Mouse (Mus musculus) cerebellum, adult 18-20 months (tissue): ENCODE measurements around the gene St3gal5.
"Not testable (repeated sequence)": the region's sequence is repeated elsewhere in the genome, so short reads cannot be mapped to it uniquely, and the experiment has no call there.

ENCODE experiments used
- DNase-seq, 2 experiments: peaks; one replicate each; pipeline ENCODE4 v3.0.0; 2021

The St3gal5 gene

DNA sequence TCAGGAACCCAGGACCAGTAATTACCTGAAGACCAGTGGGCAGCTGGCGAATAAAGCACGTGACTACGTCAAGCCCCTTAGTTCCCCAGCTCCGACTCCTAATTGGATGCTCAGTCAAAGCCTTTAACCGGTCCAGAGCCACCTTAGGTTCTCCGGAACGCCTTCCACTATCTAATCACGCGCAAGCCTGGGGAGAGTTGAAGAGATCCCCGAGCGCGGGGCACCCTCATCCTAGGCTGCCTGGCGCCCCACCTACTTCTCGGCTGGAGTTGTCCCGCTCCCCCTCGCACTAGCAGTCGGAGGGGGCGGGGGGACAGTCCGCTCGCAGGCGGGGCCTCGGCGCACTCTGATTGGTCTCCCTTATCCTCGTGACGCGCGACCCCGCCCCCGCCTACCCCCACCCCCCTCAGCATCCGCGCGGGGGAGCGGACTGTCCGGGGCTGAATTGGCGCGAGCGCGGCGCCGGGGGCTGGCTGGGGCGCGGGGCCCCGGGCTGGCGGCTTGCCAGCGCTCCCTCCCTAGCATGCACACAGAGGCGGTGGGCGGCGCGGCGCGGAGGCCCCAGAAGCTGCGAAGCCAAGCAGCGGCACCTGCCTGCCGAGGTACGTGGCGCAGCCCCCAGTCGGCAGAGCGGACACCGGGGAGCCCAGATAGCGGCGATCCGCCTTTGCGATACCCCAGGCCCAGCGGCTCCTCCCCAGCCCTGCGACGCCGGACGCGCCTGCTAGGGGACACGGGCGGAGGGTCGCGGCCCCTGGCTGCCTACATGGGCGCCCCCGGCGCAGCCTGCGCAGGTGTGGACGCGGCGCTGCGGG, at the start of gene St3gal5:
St3gal5 (plus strand) TSS at position 412 of the 815 bp plus-strand sequence.
- peak; percentile 93 to 94 for DNase-seq

DNA sequence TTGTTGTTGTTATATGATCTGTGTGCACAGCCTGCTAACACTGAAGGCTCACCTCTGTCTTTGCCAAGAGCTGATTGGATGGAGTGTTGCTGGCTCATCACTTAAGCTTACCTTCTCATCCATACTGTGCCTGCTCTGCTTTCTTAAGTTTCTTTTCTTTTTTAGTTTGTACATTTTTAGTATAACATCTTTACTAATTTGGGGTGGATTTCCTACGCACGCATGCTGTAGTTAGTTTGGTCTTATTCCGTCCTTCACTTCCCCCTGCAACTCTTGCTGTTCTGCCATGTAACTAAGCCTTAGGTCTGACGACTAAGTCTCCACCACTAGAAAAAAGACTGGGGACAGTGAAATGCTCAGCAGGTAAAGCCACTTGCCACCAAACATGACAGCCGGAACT, 48.7 kb upstream of the St3gal5 start:
- DNase-seq, result no peak

DNA sequence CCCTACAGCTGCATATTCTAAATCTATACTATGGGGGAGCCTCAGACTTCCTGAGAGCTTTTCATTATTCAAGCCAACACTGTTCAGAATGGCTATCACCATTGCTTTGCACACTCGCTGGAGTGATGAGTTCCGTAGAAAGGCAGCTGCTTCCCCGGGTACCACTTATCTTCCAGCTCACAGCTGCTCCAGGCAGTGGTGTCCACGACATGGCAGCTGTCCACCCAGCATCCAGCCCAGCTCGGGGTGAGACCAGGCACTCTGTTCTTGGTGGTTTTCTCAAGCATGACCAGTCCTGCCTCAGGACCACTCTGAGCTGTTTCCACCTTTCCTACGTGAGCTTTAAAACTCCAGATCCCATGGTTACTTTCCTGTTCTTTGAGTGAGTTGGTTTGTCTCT, 47.5 kb upstream of the St3gal5 start:
- DNase-seq, result no peak

DNA sequence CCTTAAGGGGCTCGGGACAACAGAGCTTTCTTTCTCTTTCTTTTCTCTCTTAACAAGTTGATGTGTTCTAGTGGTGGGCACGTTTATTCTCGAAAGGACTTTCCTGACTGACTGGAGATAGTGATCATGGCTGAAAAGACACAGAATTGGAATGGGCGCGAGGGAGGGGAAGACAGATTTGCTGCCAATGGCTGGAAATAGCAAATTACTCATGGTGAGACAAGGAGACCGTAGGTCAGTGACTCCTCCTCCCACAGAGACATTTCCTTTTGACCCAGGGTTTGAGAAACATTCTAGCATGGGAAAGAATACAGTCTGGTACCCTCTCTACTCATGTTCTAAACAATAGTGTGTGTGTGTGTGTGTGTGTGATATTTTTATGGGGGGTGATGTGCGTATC, 46.6 kb upstream of the St3gal5 start:
- DNase-seq, result no peak

DNA sequence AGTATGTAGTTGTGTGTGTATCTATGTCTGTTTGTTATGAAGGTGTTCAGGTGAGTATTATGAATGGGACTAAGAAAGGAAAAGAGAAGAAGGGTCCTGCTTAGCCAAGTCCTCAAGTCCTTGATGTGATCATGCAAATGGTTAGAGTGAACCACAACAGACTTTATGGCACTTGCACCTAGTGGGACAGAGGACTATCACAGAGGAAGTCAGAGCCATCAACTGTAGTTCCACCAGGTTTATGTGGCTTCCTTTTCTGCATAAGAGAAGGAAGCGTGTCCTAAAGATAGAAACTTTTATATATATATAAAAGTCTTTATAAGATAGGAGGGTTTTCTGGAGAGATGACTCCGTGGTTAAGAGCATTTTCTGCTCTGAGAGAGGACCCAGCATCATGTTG, 46.1 kb upstream of the St3gal5 start:
- DNase-seq, result no peak

DNA sequence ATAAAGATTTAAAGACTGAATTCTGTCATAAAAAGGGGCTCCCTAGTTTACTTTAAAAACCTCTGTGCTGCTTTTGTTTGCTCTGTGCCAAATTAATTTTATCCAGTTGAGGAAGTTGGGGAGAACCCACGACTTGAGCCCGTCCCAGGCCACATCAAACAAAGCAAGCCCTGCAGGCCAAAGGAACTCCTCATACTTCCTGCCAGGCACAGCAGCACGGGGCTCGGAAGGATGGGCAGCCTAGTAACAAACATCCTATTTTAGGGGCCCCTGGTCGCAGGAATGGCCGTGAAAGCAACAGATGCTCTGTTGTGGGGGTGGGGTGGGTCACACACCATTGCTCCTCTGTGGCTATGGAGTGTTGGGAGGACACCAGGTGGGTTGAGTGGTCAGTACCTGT, 45.6 kb upstream of the St3gal5 start:
- DNase-seq, result no peak

DNA sequence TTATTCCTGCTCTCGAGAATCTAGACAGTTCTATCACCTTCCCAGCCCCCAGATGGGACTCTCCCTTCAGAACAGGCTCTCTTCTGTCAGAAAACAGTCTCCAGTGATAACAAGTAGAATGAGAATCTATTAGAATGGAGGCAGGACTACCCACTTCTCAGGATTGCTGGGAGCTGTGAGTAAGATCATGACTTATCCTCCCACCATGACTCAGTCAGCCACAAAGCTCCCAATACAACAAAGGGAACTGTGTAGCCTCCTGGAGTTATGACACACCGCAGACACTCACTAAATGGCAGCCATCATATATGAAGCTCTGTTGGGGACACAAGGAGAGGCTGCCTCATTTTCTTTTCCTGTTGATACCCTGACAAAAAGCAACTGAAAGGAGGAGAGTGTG, 40.8 kb upstream of the St3gal5 start:
- DNase-seq, result no peak

DNA sequence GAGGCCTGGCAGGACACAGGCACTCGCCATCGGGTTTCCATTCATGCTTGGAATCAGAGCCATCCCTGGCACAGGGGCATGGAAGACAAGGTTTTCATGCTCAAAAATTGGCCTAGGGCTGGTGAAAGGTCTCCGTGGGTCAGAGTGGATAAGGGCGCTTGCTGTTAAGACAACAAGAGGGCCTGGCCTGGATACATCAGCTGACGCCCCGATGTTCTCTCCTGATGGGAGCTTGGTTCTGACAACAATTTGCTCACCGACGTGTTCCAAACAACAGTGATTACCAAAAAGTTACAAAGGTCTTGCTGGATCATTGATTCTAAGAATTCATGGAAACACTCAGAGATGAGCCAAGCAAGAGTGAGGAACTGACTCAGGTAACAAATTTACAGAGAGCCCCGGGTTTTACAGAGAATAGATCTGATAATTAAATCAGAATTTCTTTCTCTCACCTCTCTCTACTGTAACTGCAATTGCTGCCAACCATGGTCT, 38.9 kb upstream of the St3gal5 start:
- DNase-seq, result no peak

DNA sequence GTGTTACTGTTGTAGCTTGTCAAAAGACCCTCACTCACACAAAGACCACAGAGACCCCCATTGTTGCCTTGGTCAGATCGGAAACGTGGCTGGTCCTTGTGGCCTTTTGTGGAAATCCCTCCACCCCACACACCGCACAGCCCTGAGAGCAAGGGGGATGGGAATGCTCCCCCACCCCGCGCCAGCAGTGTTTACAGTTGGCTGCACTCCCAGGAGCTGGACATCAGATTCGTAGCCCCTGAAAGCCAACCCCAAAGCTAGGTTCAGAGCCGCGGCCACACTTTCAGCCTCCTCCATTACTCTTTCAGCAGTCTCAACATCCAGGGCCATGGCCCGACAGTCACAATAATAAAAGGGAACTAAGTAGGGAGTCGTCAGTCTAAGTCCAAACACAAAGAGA, 36.7 kb upstream of the St3gal5 start:
- DNase-seq, result not testable (repeated sequence)

DNA sequence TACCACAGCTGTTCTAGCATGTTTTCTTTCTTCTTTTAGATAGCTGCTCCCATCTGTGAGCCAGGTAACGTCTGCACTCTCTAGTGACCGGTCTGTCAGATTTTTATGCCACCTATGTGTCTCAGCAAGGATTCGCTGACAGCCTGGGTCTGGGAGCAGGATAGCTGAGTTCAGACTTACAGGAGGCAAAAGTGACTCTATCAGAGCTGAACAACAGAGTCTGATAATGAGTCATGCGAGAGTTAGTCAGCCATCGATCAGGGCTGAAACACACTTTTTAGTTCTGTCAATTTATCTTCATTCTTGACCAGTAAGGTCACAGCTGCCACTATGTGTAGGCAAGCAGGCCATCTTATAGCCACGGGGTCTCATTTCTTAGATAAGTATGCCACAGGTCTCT, 33.7 kb upstream of the St3gal5 start:
- no peak for DNase-seq

DNA sequence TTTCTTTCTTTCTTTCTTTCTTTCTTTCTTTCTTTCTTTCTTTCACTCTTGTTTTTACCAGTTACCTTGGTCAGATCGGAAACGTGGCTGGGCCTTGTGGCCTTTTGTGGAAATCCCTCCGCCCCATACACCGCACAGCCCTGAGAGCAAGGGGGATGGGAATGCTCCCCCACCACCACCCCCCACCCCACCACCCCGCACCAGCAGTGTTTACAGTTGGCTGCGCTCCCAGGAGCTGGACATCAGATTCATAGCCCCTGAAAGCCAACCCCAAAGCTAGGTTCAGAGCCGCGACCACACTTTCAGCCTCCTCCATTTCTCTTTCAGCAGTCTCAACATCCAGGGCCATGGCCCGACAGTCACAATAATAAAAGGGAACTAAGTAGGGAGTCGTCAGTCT, 31.4 kb upstream of the St3gal5 start:
- DNase-seq, result no peak

DNA sequence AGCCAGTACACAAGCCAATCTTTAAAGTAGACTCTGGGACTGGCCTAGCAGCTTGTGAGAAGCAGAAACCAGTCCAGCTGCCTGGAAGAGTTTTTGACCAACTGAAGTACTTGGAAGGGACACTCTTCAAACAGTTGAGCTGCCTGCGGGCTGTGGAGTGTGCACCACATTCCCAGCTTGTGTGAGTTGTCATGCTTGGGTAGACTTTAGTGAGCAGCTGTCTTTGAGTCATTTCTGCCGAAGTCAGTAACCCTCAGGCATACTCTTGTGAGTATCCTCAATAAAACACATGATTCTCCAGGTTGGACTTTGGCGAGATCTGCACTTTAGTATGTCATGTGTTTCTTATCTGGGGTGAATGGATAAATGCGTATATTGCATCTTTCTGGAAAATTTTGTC, 29.0 kb upstream of the St3gal5 start:
- DNase-seq, result no peak

DNA sequence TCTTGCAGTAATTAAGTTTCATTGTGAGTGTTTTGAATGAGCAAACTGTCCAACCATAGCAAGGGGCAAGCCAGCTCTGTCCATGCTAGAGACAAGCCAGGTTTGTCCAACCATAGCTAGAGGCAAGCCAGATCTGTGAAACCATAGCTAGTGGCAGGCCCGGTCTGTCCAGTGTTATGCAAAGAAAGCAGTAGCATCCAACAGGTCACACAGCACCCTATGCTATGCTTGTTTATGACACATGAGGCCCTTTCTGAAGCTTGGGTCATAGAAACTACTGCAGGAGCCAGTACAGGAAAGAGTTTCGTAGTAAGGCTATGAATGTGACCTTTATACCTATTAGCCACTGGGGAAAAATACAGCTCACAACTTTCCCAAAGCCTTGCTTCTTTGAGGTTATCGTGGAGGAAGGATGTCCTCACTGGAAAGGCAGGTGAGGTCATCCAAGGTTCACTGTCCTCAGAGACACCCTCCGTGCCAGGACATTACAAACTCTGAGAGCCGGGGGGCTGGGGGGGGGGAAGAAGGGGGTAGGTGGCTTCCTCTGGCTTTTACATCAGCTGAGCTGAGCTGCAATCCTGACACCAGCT, 26.0 kb upstream of the St3gal5 start:
- DNase-seq, result no peak

DNA sequence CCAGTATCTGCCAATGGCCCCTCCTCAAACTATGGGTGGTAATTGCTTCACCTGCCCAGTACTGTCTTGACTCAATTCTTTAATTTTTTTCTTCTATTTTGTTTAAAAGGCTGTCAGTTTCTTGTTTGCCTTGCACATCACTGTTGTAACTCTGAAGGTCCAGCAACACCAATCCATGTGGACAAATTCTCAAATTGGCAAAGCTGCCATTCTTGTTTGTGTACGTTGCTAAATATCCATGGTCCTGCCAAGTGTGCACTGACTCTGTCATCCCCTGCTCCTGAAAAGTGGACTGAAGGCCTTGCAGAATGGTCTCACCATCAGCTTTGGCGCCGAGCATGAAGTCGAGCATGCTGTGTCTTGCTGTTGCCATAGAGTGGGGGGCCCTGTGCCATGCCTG, 23.6 kb upstream of the St3gal5 start:
- DNase-seq, result no peak

DNA sequence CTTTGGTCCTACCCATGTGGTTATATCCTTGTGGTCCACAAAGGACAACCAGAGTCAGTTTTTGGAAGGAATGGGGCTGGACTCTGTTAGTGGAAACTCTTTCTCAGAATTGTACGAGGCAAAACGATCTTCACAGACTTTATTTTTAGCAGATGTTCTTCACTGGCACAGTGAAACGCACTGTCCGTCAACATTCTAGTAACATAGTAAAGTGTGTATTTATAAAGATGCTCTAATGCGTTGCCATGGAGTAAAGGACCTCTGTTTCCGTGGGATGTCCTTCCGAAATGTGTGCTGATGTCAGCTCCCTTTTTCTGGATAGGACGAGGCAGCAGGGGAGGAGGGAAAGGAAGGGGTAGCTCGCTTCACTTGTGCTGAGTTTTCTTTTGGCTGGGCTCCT, 20.9 kb upstream of the St3gal5 start:
- DNase-seq, result no peak

DNA sequence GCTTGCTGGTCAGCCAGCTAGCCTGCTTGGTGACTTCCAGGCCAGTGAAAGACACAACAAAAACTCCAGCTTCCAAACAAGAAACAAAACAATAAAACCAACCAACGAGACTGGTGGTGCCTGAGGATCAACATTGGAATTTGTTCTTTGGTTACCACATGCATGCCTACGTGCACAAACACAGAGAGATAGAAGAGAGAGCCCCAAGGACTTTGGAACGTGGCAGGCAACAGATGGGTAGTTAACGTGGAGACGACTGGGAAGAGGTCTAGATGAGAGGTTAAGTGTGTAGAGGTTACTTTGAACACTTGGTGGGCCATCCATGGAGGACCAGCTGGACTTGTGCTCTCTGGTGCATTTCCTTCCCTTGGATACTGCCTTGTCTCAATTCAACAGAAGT, 19.2 kb upstream of the St3gal5 start:
- DNase-seq, result no peak

DNA sequence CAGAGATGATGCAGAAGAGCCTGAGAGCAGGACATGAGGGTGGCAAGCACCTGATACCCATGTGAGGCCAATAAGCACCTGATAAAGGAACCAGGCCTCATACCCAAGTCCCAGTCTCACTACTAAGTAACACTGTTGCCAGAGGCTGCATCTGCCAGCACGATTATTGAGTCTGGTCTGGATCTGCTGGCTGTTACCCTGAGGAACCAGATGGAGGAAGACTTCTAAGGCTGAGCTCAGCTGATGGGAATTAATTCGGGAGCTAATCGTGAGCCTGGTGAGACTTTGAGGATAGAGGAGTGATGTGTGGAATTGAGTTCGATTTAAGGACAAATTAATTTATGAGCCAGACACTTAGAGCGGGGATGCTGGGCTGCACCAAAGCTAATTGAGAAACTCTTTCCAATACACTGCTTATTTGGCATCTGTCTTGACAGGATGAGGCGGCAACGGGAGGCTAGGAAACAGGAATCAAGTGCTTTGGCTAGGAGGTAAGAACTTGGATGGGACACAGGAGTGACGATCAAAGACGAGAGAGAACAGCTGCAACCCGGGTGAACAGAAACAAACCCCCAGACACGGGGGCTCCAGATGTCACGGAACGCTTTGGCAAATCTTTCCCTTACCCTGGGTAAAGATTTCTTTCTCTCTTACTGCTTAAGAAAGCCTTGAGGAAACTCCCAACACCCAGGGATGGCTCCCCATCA, 15.9 kb upstream of the St3gal5 start:
- DNase-seq, result no peak

DNA sequence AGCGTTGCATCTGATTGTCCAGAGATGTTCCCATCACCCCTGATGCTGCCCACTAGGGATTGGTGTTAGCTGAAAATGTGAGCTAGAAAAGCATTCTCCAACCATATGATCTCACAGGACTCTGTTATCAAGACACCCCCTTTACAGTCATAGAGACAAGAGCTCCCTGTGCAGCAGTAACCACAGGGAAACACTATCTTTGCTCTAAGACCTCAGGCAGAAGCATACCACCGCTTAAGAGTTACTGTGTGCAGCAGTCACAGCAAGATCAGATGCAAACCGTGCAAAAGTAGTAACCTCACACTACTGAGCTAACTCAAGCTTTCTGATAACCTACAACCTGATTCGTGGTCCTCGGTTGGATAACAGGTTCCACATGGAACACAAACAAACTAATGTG, 10.0 kb upstream of the St3gal5 start:
- DNase-seq, result no peak

DNA sequence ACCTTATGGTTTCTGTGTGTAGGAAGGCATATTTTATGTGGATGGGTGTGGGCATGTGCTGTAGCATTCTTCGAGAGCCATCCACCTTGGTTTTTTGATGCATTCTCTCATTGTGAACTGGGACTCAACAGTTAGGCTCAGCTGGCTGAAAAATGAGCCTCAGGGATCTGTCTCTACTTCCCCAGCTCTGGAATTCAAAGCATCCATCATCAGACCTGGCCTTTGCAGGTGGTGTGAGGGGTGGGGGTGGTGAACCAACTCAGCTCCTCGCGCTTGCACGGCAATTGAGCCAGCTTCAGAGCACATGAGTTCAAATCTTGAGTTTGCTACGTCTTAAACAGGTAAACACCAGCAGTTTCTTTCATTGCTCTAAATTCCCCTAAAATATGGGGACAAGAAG, 7.5 kb upstream of the St3gal5 start:
- no peak for DNase-seq

DNA sequence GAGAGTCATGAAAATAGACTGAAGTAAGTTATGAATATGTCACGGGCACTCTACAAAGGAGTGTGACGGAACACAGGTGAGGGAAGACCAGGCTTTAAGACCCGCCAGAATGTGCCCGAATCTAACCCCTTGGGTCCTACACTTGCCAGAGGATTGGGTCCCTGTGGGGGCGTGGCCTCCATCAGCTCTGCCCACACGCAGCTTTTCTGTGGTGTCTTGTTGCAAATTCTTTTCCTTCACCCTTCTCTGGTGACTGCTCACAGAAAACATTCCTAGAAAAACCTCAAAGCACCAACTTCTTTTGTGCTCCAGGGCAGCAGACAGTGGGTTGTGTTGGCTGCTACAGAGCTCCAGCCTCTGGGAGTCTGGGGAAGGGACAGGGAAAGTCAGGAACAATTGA, 6.4 kb upstream of the St3gal5 start:
- no peak for DNase-seq

DNA sequence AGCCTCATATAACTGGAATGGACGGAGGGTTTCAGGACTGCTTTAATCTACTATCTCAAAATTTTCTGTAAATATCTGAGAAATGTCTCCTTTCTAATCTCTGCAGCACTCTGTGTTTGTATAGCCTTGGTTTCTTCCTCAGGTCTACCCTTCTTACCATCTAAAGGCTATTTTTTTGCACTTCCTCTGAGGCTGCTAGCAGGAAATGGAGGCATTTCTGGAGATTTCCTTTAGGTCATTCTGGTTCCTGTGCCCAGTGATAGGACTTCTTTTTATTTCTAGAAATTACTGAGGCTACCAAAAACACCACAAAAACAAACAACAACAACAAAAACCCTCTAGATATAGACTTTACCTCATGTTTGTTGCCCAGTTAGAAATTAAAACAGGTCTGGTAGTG, 4.3 kb upstream of the St3gal5 start:
- no peak for DNase-seq

DNA sequence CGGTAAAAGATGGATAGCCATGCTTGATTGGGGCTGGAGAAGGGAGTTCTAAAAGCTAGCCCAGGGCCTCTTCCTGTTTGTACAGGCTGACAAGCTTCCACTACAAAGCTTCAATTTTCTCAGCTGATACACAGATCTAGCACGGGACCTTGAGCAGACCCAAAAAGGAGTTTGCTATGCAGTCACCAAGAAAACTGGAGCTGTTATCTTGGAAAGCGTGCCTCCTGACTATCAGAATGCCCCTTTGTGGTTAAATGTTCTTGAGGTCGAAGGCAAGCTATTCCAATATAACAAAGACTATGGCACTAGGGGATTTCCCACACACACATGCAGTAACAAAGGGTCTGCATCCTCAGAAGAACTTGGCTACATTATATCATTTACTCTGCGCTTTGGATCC, 1.2 kb upstream of the St3gal5 start:
- no peak for DNase-seq

DNA sequence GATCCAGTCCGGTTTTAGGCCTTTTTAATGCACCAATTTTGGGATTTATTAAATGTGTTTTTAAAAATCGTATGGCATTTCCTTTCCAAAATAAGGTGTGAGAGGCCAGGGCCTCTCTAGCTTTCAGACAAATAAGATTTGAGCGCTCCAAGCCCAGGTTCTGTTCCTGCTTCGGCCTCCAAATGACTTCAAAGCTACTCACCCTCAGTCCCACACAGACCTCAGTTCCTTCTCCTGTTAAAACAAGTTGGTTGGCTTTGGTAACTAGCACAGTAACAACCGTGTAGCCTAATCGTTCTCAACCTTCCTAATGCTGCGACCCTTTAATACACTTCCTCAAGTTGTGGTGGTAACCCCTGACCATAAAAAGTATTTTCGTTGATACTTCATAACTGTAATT, 723 bp upstream of the St3gal5 start:
- no peak for DNase-seq

DNA sequence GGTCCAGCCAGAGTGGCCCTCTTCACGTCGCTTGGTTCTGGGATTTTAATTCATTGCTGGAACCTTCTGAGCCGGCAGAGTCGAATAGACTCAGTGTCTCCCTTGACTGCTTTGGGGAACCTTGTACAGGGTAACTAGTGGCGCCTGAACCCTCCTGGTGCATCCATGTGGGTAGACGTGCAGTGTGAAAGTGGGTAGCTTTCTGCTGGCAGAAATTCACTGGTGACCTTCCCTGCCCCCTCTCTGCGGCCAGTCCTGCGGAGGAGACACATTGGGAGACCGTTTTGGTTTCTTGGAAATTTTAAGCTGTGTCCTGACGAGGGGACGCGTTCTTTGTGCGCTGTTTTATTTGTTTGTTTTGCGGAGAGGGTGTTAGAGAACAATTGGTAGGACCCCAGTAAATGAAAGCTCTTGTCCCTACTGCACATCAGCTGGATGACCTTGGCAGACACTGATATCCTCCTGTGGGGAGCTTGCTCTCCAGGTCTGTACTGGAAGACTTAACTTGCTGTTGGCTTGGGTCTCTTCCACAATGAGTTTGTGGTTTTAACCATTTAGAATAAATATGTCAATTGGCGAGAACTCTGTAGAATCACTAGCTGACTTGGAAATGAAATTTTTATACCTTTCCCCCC, 746 bp downstream of the St3gal5 start:
- peak in 1 of 2 experiments; percentile 56 for DNase-seq
